Mouse (Mus musculus) hindbrain, embryonic 12.5 days (tissue): ENCODE data around the gene Rmdn2. TPM values are rescaled to one million over a fixed set of nuclear protein-coding genes. Genes with fewer than 3 reads are reported as not detected.

Experiments
- ATAC-seq: fragments of 200-750 bp; cut with Nextera tagmentation; 2 replicates; pipeline ENCODE4 v1.8.0; 2017; ENCODE audit warnings: moderate TSS enrichment; ENCODE audit not compliant: low FRiP score
- H3K27ac ChIP-seq: fragments of 300-500 bp; sonication (generic); 2 replicates; pipeline ENCODE4 v1.5.1; 2016; ENCODE audit warnings: mild to moderate bottlenecking
- H3K27me3 ChIP-seq: fragments of 300-500 bp; sonication (generic); 2 replicates; pipeline ENCODE4 v1.6.1; 2016; ENCODE audit warnings: mild to moderate bottlenecking
- H3K36me3 ChIP-seq: fragments of 300-500 bp; sonication (generic); 2 replicates; pipeline ENCODE4 v1.6.1; 2016; ENCODE audit warnings: mild to moderate bottlenecking
- H3K4me1 ChIP-seq: fragments of 300-500 bp; sonication (generic); 2 replicates; pipeline ENCODE4 v1.6.1; 2016
- H3K4me2 ChIP-seq: fragments of 300-500 bp; sonication (generic); replicated peaks from 2 replicates; pipeline ENCODE4 v1.6.1; 2016; ENCODE audit warnings: mild to moderate bottlenecking
- H3K4me3 ChIP-seq: fragments of 300-500 bp; sonication (generic); 2 replicates; pipeline ENCODE4 v1.5.1; 2016; ENCODE audit warnings: mild to moderate bottlenecking
- H3K9ac ChIP-seq: fragments of 300-500 bp; sonication (generic); 2 replicates; pipeline ENCODE4 v1.6.1; 2016; ENCODE audit warnings: mild to moderate bottlenecking, moderate library complexity
- H3K9me3 ChIP-seq: fragments of 300-500 bp; sonication (generic); replicated peaks from 2 replicates; pipeline ENCODE4 v1.6.1; 2016; ENCODE audit warnings: mild to moderate bottlenecking
- WGBS: fragments of 180-500 bp; shearing (Covaris S2); methylation state at CpG from one replicate; pipeline ENCODE4 v1.1.7; 2016; 5-methylcytosine and 5-hydroxymethylcytosine counted together
- polyA plus RNA-seq: library from polyadenylated mRNA; unstranded; fragments of >200 nt; fragmentation: Nextera tagmentation; extraction: Ambion mirVana; gene quantifications from 2 replicates; pipeline ENCODE4 v1.2.1, GENCODE M21; 2016

Rmdn2 gene
- polyA plus RNA-seq, 1 experiment from 2014 or later = 10.5 TPM

DNA sequence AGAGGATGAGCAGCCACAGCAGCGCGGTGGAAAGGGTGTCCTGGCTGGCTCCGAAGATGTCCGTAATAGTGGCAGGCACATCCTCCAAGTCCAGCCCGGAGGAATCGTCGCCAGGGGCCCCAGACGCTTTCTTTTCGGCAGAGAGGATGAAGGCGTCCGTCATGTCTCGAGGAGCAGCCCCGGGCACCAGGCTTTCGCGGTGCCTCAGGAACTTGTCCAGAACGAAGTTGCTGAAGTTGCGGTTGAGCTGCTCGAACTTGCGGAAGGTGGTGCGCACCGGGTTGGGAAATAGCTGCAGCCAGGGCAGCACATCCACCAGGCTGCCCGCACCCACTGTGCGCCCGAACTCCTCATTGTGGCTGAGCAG is 101.6 kb downstream of the Rmdn2 start:
- no peaks in the 10 kb centered on the region for H3K36me3 ChIP-seq
- peak overlapping the region; percentile 41 for H3K4me3 ChIP-seq
- peak overlapping the region; percentile 39 for H3K9ac ChIP-seq
- peak overlapping the region; percentile 73 for H3K4me2 ChIP-seq
- no peak overlapping the region for H3K27ac ChIP-seq
- no peak for ATAC-seq
- peaks cover 28% of the 10 kb centered on the region for H3K4me1 ChIP-seq
- WGBS = under 1% methylated on average over 24 of the region's 24 CpGs
- H3K9me3 ChIP-seq = no peaks in the 10 kb centered on the region
- H3K27me3 ChIP-seq = peaks cover 60% of the 10 kb centered on the region

DNA sequence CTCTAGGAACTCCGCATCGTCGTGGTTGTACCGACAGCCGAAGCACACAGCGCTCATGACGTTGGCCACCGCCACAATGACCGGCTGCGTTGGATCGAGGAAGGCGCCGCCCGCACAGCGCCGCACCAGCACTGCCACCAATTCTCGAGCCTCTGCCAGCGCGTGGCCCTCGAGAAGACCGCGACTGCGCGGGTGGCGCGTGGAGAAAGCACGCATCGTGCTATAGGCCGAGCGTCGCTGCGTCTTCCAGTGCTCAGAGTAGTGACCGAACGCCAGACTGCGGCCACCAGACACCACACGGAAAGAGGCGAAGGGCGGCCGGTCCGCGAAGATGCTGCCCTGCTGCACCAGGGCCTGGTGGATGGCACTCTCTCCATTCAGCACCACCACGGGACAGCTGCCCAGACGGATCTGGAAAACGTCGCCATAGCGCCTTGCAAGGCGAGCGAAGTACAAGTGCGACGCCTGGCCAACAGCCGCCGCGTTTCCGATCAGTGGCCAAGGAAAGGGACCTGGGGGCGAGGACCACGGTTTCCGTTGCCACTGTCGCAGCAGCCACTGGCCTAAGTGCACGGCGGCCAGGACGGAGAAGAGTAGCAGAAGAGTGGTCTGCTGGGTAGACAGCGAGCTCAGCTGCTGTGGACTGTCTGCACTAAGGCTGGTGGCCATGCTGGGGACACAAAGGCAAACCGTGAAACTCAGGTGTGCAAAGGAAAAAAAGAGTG is 102.1 kb downstream of the Rmdn2 start:
- Histone ChIP-seq H3K9ac (peak overlapping the region; percentile 39), H3K4me2 (peak overlapping the region; percentile 73), H3K4me3 (peak overlapping the region; percentile 41), H3K9me3 (no peaks in the 10 kb centered on the region), H3K27ac (no peak overlapping the region), H3K4me1 (peaks cover 28% of the 10 kb centered on the region), H3K27me3 (peaks cover 60% of the 10 kb centered on the region), H3K36me3 (no peaks in the 10 kb centered on the region)
- WGBS = under 1% methylated on average over 63 of the region's 63 CpGs
- peak; percentile 38 for ATAC-seq

DNA sequence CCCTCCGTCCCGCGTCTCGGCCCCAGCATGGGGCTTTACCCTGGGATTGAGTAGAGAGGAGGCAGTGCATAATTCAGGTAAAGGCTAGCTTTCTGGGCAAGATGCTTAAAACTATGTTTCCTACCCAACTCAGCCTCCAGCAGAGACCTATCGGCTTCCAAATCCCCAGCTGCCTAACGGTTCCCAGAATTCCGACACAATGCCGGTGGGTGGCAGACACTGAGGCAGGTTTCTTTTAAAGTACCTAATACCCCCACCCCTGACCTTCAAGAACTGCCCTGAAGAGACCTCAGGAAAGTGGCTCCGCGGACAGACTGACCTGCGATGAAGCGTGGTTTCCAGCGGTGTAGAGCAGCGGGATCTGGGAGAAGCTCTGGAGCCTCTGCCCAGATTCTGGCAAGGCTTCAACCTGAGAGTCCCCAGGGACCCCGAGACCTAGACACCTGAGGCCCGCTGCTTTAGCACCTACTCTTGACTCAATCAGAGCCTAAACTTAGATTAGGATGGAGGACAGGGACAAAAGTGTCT is 102.8 kb downstream of the Rmdn2 start:
- peak overlapping the region; percentile 73 for H3K4me2 ChIP-seq
- no peaks in the 10 kb centered on the region for H3K36me3 ChIP-seq
- no peak for ATAC-seq
- H3K9ac ChIP-seq = peak overlapping the region; percentile 39; the same call in 1 of the 2 replicates
- H3K4me1 ChIP-seq = peaks cover 28% of the 10 kb centered on the region
- no peaks in the 10 kb centered on the region for H3K9me3 ChIP-seq
- peak overlapping the region; percentile 41 for H3K4me3 ChIP-seq
- no peak overlapping the region for H3K27ac ChIP-seq
- WGBS = under 1% methylated on average over 16 of the region's 16 CpGs
- H3K27me3 ChIP-seq = peaks cover 61% of the 10 kb centered on the region

DNA sequence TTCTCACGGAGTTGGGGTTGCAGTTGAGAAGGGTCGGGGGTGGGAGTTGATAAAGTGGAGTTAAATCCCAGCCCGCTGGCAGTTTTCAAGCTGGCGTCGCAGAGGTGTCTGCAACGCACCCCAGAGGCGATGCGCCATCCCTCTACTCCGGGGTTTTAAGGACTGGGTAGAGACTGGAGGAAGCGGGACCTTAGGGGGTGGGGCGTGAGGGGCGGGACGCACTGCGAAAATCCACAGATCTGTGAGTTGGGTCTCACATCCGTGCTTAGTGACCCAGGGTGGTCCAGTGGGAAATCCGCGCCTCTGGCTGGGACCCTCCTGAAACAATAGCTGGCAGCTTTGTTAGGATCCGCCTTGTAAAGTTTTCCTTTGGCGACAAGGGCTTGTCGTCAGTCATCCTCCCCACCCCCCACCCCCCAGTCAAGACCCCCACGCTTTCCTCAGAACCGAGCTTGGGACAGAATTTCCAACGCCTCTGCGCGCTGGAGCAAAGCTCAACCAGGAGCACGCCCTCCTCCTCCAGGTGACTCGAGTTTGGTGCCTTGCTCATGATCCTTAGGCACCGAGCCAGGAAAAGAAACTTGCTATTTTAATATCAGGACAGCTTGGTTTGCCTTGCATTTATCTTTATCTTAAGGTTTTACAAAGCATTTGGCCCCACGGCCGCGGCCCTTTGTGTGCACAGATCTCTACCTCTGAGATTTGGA is 103.4 kb downstream of the Rmdn2 start, which contains the start of gene Cyp1b1:
Cyp1b1 (minus strand) TSS at position 131 of the 707 bp plus-strand sequence.
- WGBS = under 1% methylated on average over 31 of the region's 31 CpGs
- peaks cover 28% of the 10 kb centered on the region for H3K4me1 ChIP-seq
- H3K9me3 ChIP-seq = no peaks in the 10 kb centered on the region
- peak; percentile 35 for ATAC-seq
- peaks cover 57% of the 10 kb centered on the region for H3K27me3 ChIP-seq
- H3K36me3 ChIP-seq = no peaks in the 10 kb centered on the region
- H3K4me3 ChIP-seq = peak within 1 kb of the TSS; percentile 41
- peak within 1 kb of the TSS; percentile 73 for H3K4me2 ChIP-seq
- peak within 1 kb of the TSS; percentile 49 for H3K9ac ChIP-seq
- 0 out of 2 replicates have a peak within 1 kb of the TSS, but pooled peaks have one; percentile 5 for H3K27ac ChIP-seq

DNA sequence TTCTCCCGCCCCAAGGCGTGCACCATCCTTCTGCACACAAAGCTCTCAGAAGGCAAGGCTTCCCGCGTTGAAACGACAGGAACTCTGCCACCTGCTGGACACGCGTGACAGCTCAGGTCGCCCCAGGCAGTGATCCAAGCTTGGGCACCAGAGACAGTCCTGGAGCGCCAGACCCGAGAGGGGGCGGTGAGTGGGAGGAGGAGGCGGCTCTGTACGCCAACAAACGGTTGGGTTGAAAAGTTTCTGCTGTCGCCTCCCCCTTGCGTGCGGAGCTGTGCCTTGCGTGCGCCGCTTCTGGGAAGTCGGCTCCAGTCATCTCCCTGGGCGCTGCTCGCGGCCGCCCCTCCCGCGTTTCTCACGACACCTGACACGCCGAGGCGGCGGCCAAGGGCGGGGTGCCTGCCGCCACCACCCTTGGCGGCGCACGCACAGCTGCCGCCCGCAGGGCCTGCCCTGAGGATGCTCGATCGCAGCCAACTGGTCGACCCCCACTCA is 104.0 kb downstream of the Rmdn2 start:
- under 1% methylated on average over 40 of the region's 42 CpGs for WGBS
- Histone ChIP-seq H3K4me1 (peaks cover 28% of the 10 kb centered on the region), H3K27ac (0 out of 2 replicates have a peak overlapping the region, but pooled peaks have one; percentile 5), H3K4me3 (peak overlapping the region; percentile 41), H3K36me3 (no peaks in the 10 kb centered on the region), H3K27me3 (peaks cover 51% of the 10 kb centered on the region), H3K4me2 (peak overlapping the region; percentile 73), H3K9ac (peak overlapping the region; percentile 49), H3K9me3 (no peaks in the 10 kb centered on the region)
- ATAC-seq = peak; percentile 90

DNA sequence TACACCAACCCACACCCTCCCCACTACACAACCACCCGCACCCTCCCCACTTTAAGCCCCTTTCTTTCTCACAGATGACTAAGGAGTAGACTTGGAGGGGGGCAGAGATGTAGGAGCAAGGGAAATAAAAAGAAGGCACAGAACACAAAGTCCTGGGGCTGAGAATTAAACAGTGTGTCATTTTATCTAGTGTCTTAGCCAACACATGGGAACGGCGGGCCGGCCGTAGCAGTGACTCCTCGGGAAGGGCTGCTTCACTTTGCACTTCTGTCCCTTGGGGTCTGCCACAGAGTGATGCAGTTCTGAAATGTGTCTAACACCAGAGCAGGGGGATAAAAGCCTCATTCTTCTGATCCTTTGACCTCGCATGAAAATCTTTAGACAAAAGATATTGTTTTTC is 109.0 kb downstream of the Rmdn2 start:
- Histone ChIP-seq H3K4me3 (no peak overlapping the region), H3K9me3 (no peaks in the 10 kb centered on the region), H3K4me1 (peaks cover 3% of the 10 kb centered on the region; the same call in 1 of the 2 replicates), H3K27ac (no peak overlapping the region), H3K9ac (no peak overlapping the region), H3K4me2 (no peak overlapping the region), H3K36me3 (no peaks in the 10 kb centered on the region), H3K27me3 (peaks cover 15% of the 10 kb centered on the region)
- no peak for ATAC-seq
- WGBS = 55% methylated on average over 7 of the region's 7 CpGs

DNA sequence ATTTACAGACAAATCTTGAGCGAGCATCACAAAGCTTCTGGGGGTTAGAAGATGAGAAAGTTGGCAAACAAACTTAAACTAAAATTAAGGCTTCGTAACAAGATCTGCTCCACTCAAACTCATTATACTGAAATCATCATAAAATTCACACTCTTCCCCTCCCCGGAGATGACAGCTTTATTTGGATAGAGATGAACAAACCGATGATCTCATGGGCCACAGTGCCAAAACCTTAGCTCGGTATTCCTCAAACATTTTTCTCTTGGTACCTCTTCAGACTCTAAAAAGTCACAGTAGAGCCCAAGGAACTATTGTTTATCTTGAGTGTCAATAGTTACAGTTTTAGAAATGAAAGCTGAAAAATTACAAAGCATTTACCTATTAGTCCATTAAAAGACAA is 115.0 kb downstream of the Rmdn2 start:
- ATAC-seq = no peak
- Histone ChIP-seq H3K4me1 (peaks cover 13% of the 10 kb centered on the region; the same call in 1 of the 2 replicates), H3K27me3 (peaks cover 6% of the 10 kb centered on the region; the same call in 1 of the 2 replicates), H3K9ac (no peak overlapping the region), H3K36me3 (no peaks in the 10 kb centered on the region), H3K4me3 (no peak overlapping the region), H3K4me2 (no peak overlapping the region), H3K9me3 (no peaks in the 10 kb centered on the region), H3K27ac (no peak overlapping the region)
- WGBS = 88% methylated on average over 5 of the region's 5 CpGs

DNA sequence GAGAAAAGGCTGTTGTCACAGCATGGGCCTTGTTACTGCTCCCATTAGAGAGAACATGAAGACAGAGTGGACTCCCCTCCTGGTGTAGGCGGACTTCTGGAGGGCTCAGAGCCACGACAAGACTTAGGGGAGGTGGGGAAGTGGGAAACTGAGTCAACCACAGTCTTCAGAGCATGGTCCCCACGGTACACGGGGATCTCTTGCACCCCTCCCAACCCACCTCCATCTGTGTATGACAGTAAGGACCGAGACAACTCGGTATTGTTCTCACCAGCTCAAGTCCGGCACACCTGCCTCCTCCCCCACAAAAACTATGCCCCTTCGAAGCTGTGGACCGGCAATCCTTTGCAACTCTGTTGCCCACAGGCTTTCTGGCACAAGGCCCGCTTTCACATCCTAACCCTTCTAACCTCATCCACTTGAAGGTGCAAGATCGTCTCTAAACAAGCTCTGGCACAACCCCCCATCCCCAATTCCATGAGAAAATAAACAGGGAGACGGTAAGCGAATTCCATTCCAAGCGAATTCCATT is 116.5 kb downstream of the Rmdn2 start:
- peak overlapping the region; percentile 34 for H3K4me2 ChIP-seq
- no peak overlapping the region for H3K4me3 ChIP-seq
- peaks cover 13% of the 10 kb centered on the region; the same call in 1 of the 2 replicates for H3K4me1 ChIP-seq
- no peak for ATAC-seq
- no peaks in the 10 kb centered on the region for H3K9me3 ChIP-seq
- H3K36me3 ChIP-seq = no peaks in the 10 kb centered on the region
- H3K27me3 ChIP-seq = peaks cover 9% of the 10 kb centered on the region; the same call in 1 of the 2 replicates
- WGBS = 41% methylated on average over 14 of the region's 14 CpGs
- H3K27ac ChIP-seq = no peak overlapping the region
- no peak overlapping the region for H3K9ac ChIP-seq

DNA sequence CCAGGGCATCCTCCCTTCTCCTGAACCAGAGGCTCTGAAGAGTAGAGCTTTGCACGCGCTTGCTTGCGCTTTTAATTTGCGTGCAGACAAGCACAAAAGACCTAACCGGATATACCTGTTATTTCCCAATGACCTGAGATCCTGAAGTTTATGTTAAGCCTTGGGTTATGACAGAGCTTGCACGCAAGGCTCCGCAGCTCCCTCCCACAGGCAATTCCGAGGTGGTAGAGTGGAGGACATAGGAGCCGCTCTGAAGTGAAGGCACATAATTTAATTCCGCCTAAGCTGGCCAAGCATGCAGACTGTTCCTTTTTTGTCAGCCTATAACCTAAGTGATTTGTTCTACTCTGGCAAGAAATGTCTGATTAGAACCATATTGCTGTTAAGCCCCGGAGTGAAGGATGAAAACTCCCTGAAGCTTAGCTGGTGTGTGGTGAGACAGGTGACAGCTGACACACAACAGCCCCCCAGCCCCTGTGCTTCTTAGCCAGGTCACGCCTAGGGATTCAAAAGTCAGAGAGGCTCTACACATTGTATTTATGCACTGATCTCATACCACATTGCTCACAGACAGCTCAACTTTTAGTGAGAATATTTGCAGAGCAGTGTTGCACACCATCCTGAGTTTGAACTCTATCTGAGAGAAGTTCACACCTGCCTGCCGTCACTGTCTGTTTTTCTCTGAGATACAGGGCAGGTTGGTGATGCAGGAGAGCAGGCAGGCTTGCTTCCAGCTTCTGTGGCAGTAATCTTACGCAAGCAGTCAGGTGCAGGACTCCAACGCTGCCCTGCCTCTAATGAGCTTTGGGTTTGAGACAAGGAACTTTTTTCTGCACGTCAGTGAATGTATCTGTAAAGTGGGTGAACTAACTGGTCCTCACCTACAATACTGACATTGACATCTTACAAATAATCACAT is 117.2 kb downstream of the Rmdn2 start:
- Histone ChIP-seq H3K4me2 (peak overlapping the region; percentile 34), H3K9ac (no peak overlapping the region), H3K4me1 (peaks cover 13% of the 10 kb centered on the region; the same call in 1 of the 2 replicates), H3K36me3 (no peaks in the 10 kb centered on the region), H3K4me3 (no peak overlapping the region), H3K27me3 (peaks cover 9% of the 10 kb centered on the region; the same call in 1 of the 2 replicates), H3K9me3 (no peaks in the 10 kb centered on the region), H3K27ac (no peak overlapping the region)
- ATAC-seq = no peak
- 51% methylated on average over 16 of the region's 16 CpGs for WGBS

DNA sequence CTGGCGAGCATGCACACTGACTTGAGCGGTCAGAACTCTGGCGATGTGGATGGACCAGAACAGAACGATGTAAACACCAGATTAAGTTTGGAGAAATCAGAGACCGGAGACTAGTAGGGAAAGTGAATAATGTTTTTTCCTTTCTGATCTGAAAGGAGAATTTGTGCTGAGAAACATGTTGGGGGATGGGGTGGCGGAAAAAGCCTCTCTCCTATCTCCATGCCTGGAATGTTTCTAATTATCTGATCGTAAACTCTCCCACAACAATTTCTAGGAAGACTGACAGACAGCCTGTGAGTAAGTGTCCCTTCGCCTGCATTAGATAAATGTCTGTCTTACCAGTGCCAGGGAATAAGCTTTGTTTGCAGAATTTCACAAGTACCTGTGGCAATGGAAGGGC is 119.3 kb downstream of the Rmdn2 start:
- Histone ChIP-seq H3K4me1 (peaks cover 13% of the 10 kb centered on the region; the same call in 1 of the 2 replicates), H3K4me3 (no peak overlapping the region), H3K27me3 (peaks cover 9% of the 10 kb centered on the region; the same call in 1 of the 2 replicates), H3K36me3 (no peaks in the 10 kb centered on the region), H3K9ac (no peak overlapping the region), H3K9me3 (no peaks in the 10 kb centered on the region), H3K4me2 (no peak overlapping the region), H3K27ac (no peak overlapping the region)
- no peak for ATAC-seq
- 78% methylated on average over 8 of the region's 8 CpGs for whole genome bisulfite sequencing

DNA sequence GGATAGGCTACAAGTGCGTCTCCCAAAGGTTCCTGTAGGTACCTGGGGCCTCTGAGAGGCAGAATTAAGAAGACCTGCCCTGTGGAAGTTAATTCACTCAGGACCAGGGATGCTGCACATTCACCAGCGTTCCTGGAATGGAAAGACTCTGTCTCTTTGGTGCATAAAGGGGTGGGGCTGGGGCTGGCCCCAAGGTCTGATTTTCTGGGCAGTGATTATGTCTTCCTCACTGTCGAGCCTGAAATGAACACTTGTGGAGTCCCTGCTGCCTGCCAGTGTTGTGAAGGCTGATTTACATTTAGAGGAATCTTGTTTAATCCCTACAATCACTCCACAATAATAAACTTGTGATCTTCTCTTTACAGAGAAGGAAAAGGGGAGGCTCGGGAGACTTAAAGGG is 121.4 kb downstream of the Rmdn2 start:
- Histone ChIP-seq H3K36me3 (no peaks in the 10 kb centered on the region), H3K9me3 (no peaks in the 10 kb centered on the region), H3K4me1 (peaks cover 11% of the 10 kb centered on the region; the same call in 1 of the 2 replicates), H3K27me3 (peaks cover 9% of the 10 kb centered on the region; the same call in 1 of the 2 replicates), H3K27ac (no peak overlapping the region), H3K9ac (no peak overlapping the region), H3K4me3 (no peak overlapping the region), H3K4me2 (no peak overlapping the region)
- ATAC-seq = no peak
- WGBS = 53% methylated on average over 4 of the region's 4 CpGs
